Mouse (Mus musculus): ENCODE measurements around the gene Ddit4. TPM values are rescaled to one million over a fixed set of nuclear protein-coding genes. Genes with fewer than 3 reads are reported as not detected.

The Ddit4 gene
- total and polyA plus RNA-seq, 2 experiments from 2014 or later = 40.7 to 57.8 TPM

DNA sequence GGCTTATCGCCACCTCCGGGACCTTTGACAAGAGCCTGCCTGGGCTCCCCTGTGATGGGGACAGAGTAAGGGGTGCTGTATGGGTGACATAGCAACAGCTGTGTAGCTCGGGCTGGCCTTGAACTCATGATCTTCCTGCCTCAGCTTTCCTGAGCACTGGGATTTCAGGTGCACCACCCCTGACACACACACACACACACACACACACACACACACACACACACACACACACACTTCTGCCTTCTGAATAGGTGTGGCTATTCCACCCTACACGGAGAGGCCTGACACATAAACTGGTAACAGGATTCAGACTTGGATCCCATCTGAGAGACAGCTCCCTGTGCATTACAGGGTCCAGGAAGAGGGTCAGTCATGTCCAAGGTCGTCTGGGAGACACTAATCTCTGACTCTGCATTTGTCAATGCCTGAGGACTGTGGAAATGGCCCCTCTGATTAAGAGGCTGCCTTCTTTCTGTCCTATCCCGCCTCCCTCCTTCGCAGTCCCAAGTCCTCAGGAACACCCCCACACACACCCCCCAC is 42.8 kb downstream of the Ddit4 start:
- Histone ChIP-seq H3K9ac (no peak overlapping the region), H3K4me2 (ENCODE audit: low read depth) (no peak overlapping the region; the same call in 1 of the 2 replicates), H3K27me3 (ENCODE audit: insufficient read depth, low read length) (no peaks in the 10 kb centered on the region), H3K4me1 (ENCODE audit: insufficient read depth) (peaks cover 3% of the 10 kb centered on the region; the same call in 1 of the 2 replicates), H3K36me3 (ENCODE audit: insufficient read depth) (no peaks in the 10 kb centered on the region), H3K27ac (ENCODE audit: low read depth, low read length) (no peak overlapping the region), H3K4me3 (ENCODE audit: low read depth, low read length) (no peak overlapping the region), H3K9me3 (ENCODE audit: low read length) (no peaks in the 10 kb centered on the region)
- DNase-seq (no peak), ATAC-seq (no peak)
- WGBS = 58% methylated on average over 7 of the region's 7 CpGs
- TF ChIP-seq CTCF (IDR thresholded peaks at IDR 0.05; ENCODE audit: low read depth) = no peak

GRCm38 (mm10) chr10:59907695-59908299 is 43.8 kb downstream of the Ddit4 start:
- no peak overlapping the region; the same call in 1 of the 2 replicates for H3K27ac ChIP-seq (ENCODE audit: low read depth, low read length)
- H3K36me3 ChIP-seq (ENCODE audit: insufficient read depth) = no peaks in the 10 kb centered on the region
- DNase-seq = no peak
- peaks cover 3% of the 10 kb centered on the region; the same call in 1 of the 2 replicates for H3K4me1 ChIP-seq (ENCODE audit: insufficient read depth)
- no peak for ATAC-seq
- no peaks in the 10 kb centered on the region for H3K27me3 ChIP-seq (ENCODE audit: insufficient read depth, low read length)
- H3K4me2 ChIP-seq (ENCODE audit: low read depth) = no peak overlapping the region
- WGBS = 20% methylated on average over 7 of the region's 7 CpGs
- H3K9ac ChIP-seq = no peak overlapping the region
- no peak for TF ChIP-seq CTCF (IDR thresholded peaks at IDR 0.05; ENCODE audit: low read depth)
- H3K9me3 ChIP-seq (ENCODE audit: low read length) = no peaks in the 10 kb centered on the region
- H3K4me3 ChIP-seq (ENCODE audit: low read depth, low read length) = no peak overlapping the region

GRCm38 (mm10) chr10:59907080-59907609 is 44.5 kb downstream of the Ddit4 start:
- ATAC-seq = no peak
- no peaks in the 10 kb centered on the region for H3K9me3 ChIP-seq (ENCODE audit: low read length)
- no peak overlapping the region for H3K4me3 ChIP-seq (ENCODE audit: low read depth, low read length)
- H3K9ac ChIP-seq = no peak overlapping the region
- no peak overlapping the region for H3K4me2 ChIP-seq (ENCODE audit: low read depth)
- 69% methylated on average over 3 of the region's 3 CpGs for whole genome bisulfite sequencing
- no peak overlapping the region for H3K27ac ChIP-seq (ENCODE audit: low read depth, low read length)
- H3K36me3 ChIP-seq (ENCODE audit: insufficient read depth) = no peaks in the 10 kb centered on the region
- H3K4me1 ChIP-seq (ENCODE audit: insufficient read depth) = peaks cover 3% of the 10 kb centered on the region; the same call in 1 of the 2 replicates
- no peaks in the 10 kb centered on the region for H3K27me3 ChIP-seq (ENCODE audit: insufficient read depth, low read length)
- DNase-seq = no peak
- TF ChIP-seq CTCF (IDR thresholded peaks at IDR 0.05; ENCODE audit: low read depth) = no peak

DNA sequence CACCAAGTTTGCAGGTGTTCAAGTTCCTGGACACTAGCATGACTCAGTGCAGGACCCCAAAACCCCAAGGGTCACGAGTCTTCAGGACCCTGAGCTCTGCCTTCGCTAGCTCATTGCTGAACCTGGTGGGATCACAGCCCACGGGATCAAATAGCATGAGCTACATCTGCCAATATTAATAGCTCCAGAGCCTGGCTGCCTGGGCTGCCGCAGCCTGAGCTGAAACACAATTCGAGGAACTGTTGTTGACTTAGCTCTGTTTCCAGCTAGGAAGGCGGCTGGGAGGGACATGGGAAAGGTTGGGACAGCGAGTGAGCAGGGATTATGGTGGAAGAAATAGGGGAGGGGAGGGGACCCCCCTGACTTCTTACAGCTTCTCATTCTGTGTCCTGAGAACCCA is 48.5 kb downstream of the Ddit4 start:
- ATAC-seq (no peak), DNase-seq (no peak)
- Histone ChIP-seq H3K4me2 (ENCODE audit: low read depth) (no peak overlapping the region), H3K9me3 (ENCODE audit: low read length) (no peaks in the 10 kb centered on the region), H3K9ac (no peak overlapping the region), H3K4me3 (ENCODE audit: low read depth, low read length) (no peak overlapping the region), H3K27me3 (ENCODE audit: insufficient read depth, low read length) (no peaks in the 10 kb centered on the region), H3K27ac (ENCODE audit: low read depth, low read length) (no peak overlapping the region), H3K4me1 (ENCODE audit: insufficient read depth) (peaks cover 29% of the 10 kb centered on the region), H3K36me3 (ENCODE audit: insufficient read depth) (no peaks in the 10 kb centered on the region)
- TF ChIP-seq CTCF (IDR thresholded peaks at IDR 0.05; ENCODE audit: low read depth) = no peak
- WGBS = 68% methylated on average over 7 of the region's 7 CpGs

DNA sequence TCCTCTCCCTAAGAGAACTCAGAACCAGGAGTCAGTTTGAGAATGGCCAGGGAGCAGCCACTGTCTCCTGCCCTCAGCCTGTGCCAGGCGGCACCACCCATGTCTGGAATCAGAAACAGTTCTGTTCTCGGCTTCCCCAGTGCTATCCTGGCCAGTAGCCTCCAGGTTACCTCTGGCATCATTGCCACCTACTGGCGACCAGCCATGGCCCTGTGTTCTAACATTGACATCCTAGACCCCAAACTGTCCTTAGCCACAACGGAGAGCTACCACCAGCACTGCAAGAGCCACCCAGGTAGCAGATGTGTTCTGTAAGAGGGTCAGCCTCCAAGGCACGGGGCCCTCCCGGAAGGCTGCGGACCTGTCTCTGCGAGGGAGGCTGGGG is 49.0 kb downstream of the Ddit4 start:
- H3K9ac ChIP-seq = no peak overlapping the region
- H3K9me3 ChIP-seq (ENCODE audit: low read length) = no peaks in the 10 kb centered on the region
- no peak overlapping the region for H3K4me2 ChIP-seq (ENCODE audit: low read depth)
- ATAC-seq (no peak), DNase-seq (no peak)
- 68% methylated on average over 8 of the region's 8 CpGs for WGBS
- peaks cover 32% of the 10 kb centered on the region for H3K4me1 ChIP-seq (ENCODE audit: insufficient read depth)
- H3K27ac ChIP-seq (ENCODE audit: low read depth, low read length) = no peak overlapping the region
- no peak overlapping the region for H3K4me3 ChIP-seq (ENCODE audit: low read depth, low read length)
- no peaks in the 10 kb centered on the region for H3K27me3 ChIP-seq (ENCODE audit: insufficient read depth, low read length)
- H3K36me3 ChIP-seq (ENCODE audit: insufficient read depth) = no peaks in the 10 kb centered on the region
- TF ChIP-seq CTCF (IDR thresholded peaks at IDR 0.05; ENCODE audit: low read depth) = no peak

DNA sequence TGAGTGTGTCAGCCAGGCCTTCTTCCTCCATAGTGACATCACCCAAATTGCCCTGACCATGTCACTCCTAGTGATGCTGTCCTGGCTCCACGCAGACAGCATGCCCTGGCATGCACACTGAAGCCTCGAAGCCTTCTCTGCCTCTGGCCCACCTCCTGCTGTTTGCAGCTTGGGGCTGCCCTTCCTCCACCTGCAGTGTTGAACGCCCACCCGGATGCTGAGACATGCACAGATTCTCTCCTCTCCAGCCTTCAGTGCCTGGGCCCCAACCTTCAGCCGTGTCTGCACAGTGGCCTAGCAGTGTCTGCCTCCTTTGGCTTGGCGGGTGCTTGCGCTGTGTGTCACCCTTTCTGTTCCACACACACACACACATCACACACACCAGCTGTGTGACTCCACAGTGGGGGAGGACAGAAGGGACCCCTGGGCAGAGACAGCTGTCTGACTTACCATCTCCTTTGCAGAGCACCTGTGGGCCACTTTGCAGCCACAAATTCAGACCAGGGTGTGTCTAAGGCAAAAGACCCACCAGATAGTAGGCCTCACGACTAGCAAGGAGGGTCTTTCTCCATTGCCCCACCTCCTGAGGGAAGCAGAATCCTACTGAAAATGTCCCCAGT is 49.5 kb downstream of the Ddit4 start:
- WGBS = 67% methylated on average over 8 of the region's 8 CpGs
- Histone ChIP-seq H3K9me3 (ENCODE audit: low read length) (no peaks in the 10 kb centered on the region), H3K27ac (ENCODE audit: low read depth, low read length) (no peak overlapping the region), H3K36me3 (ENCODE audit: insufficient read depth) (peaks cover under 1% of the 10 kb centered on the region; the same call in 1 of the 2 replicates), H3K9ac (no peak overlapping the region), H3K27me3 (ENCODE audit: insufficient read depth, low read length) (no peaks in the 10 kb centered on the region), H3K4me3 (ENCODE audit: low read depth, low read length) (no peak overlapping the region), H3K4me2 (ENCODE audit: low read depth) (no peak overlapping the region), H3K4me1 (ENCODE audit: insufficient read depth) (peaks cover 37% of the 10 kb centered on the region)
- DNase-seq = no peak
- TF ChIP-seq CTCF (IDR thresholded peaks at IDR 0.05; ENCODE audit: low read depth) = no peak
- no peak for ATAC-seq

DNA sequence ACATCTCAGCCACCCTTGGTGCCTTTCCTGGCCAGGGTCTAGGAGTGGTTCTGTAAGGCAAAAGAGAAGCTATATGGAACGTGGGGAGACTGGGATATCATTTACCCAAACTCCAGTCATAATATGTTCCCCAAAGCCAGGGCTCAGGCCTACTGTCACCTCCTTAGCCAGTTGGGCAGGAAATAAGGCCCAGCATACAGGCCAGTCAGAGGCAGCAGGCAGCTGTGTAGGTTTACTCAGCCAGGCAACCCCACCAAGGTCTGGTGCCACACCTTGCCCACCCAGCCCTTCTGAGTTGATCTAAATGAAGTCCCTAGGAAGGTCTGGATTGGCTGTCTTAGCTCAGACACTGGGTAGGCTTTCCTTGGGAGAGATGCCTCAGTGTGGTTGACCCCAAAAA is 50.2 kb downstream of the Ddit4 start:
- Histone ChIP-seq H3K27ac (ENCODE audit: low read depth, low read length) (0 out of 2 replicates have a peak overlapping the region, but pooled peaks have one; percentile 16), H3K4me2 (ENCODE audit: low read depth) (no peak overlapping the region), H3K9ac (no peak overlapping the region), H3K4me1 (ENCODE audit: insufficient read depth) (peaks cover 43% of the 10 kb centered on the region), H3K36me3 (ENCODE audit: insufficient read depth) (peaks cover 7% of the 10 kb centered on the region), H3K9me3 (ENCODE audit: low read length) (no peaks in the 10 kb centered on the region), H3K27me3 (ENCODE audit: insufficient read depth, low read length) (no peaks in the 10 kb centered on the region), H3K4me3 (ENCODE audit: low read depth, low read length) (no peak overlapping the region)
- 89% methylated on average over 1 of the region's 1 CpGs for WGBS
- no peak for TF ChIP-seq CTCF (IDR thresholded peaks at IDR 0.05; ENCODE audit: low read depth)
- ATAC-seq (no peak), DNase-seq (no peak)
